Mouse (Mus musculus) gastrocnemius, adult 2 months (tissue): ENCODE data around the gene Zdhhc22. TPM values are rescaled to one million over a fixed set of nuclear protein-coding genes. Genes with fewer than 3 reads are reported as not detected.

Experiments
- DNase-seq: peaks from one replicate; pipeline ENCODE4 v3.0.0; 2022
- H3K27ac ChIP-seq: fragments of 200-600 bp; 2 replicates; pipeline ENCODE4 v1.8.1; 2022; ENCODE audit warnings: mild to moderate bottlenecking
- H3K4me3 ChIP-seq: fragments of 200-600 bp; 2 replicates; pipeline ENCODE4 v1.8.1; 2022; ENCODE audit warnings: mild to moderate bottlenecking, moderate library complexity
- CTCF ChIP-seq: fragments of 200-600 bp; IDR thresholded peaks from 2 replicates; pipeline ENCODE4 v1.8.1; 2022; ENCODE audit warnings: antibody characterized with exemption, mild to moderate bottlenecking, moderate library complexity
- intact Hi-C: fragments of 180-260 bp; cut with DNase I; formaldehyde crosslinking; loops from one replicate; pipeline ENCODE4 v1.15.1; 2025
- total RNA-seq, 2 experiments: library from RNA; stranded (reverse); gene quantifications; 2 replicates each; pipeline ENCODE4 v1.2.3; 2021

Gene Zdhhc22
- total RNA-seq, 2 experiments from 2014 or later = not detected

GRCm38 (mm10) chr12:86989378-86989777 lies 852 bp downstream of the Zdhhc22 start:
- H3K4me3 ChIP-seq = no peak overlapping the region

GRCm38 (mm10) chr12:86988227-86988626 lies 2.0 kb downstream of the Zdhhc22 start:
- DNase-seq = no peak
- no peak for TF ChIP-seq CTCF
- Histone ChIP-seq H3K27ac (no peak overlapping the region), H3K4me3 (no peak overlapping the region)
- intact Hi-C loops = no loop called here

More at GRCm38 (mm10) chr12:86989378-86989777, 852 bp downstream of the Zdhhc22 start:
- peak; percentile 9 for DNase-seq
- no peak overlapping the region for H3K27ac ChIP-seq
- intact Hi-C loops = no loop called here
- no peak for TF ChIP-seq CTCF

- no peak for DNase-seq
- intact Hi-C loops = no loop called here
- Histone ChIP-seq H3K4me3 (no peak overlapping the region), H3K27ac (no peak overlapping the region)
- no peak for TF ChIP-seq CTCF
Observed at GRCm38 (mm10) chr12:86986562-86986961, 3.7 kb downstream of the Zdhhc22 start.

DNA sequence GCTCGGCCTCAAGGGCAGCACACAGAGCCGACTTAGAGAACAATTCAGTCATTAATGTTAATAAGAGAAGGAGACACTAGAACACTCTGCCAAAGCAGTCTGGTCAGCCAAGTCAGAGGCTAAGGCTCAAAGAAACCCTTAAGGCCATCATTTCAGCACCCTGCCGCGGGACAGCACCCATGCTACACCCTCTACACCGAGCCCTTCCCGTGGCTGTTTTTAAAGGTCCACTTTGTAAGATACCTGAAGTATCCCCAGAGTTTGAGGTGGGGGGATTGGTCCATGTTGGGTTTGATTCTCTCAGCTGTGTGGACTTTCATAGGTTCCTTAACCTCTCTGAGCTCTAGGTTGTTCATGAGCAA lies 6.1 kb downstream of the Zdhhc22 start:
- peak; percentile 39 for DNase-seq
- intact Hi-C loops = no loop called here
- no peak overlapping the region for H3K4me3 ChIP-seq
- no peak overlapping the region for H3K27ac ChIP-seq
- TF ChIP-seq CTCF = no peak

GRCm38 (mm10) chr12:86983470-86984193 lies 6.6 kb downstream of the Zdhhc22 start:
- no peak for TF ChIP-seq CTCF
- DNase-seq = peak; percentile 83
- intact Hi-C loops = no loop called here

GRCm38 (mm10) chr12:86981180-86981579 lies 9.1 kb downstream of the Zdhhc22 start:
- no peak overlapping the region for H3K4me3 ChIP-seq
- intact Hi-C loops = loop anchor here (2.0 kb wide), 1 partner anchor 72 kb away; no protein-coding TSS in a partner anchor
- no peak overlapping the region for H3K27ac ChIP-seq
- peak; percentile 57 for TF ChIP-seq CTCF
- DNase-seq = no peak

More at GRCm38 (mm10) chr12:86983470-86984193, 6.6 kb downstream of the Zdhhc22 start:
- Histone ChIP-seq H3K4me3 (peak overlapping the region; percentile 33; the same call in 1 of the 2 replicates), H3K27ac (no peak overlapping the region)

- no peak for TF ChIP-seq CTCF
- Histone ChIP-seq H3K4me3 (no peak overlapping the region), H3K27ac (no peak overlapping the region)
- intact Hi-C loops = no loop called here
- DNase-seq = peak; percentile 49
Observed at GRCm38 (mm10) chr12:86977833-86978232, 12.4 kb downstream of the Zdhhc22 start.

- H3K4me3 ChIP-seq = no peak overlapping the region
- TF ChIP-seq CTCF = peak; percentile 51
- peak; percentile 10 for DNase-seq
- intact Hi-C loops = no loop called here
- H3K27ac ChIP-seq = no peak overlapping the region
Observed at GRCm38 (mm10) chr12:86976511-86977168, 13.6 kb downstream of the Zdhhc22 start.

DNA sequence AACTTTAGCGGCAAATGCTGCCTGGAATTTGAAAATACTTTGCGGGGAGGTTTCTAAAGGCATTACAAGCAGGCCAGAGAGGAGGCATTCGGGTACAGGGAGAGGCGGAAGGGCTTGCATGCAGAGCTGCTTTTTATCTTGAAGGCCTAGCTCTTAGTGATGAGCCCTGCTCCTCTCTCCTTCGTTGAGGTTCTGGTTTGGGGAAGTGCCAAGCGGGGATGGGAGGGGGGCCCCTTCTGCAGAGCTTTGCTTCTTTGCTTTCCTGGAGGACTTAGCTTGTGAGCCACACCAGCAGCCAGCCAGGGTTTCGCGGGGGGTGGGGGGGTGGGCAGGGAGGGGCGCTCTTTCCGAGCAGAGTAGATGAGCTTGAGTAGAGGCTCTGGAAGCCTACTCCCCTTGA lies 14.5 kb downstream of the Zdhhc22 start:
- H3K4me3 ChIP-seq = no peak overlapping the region
- DNase-seq = no peak
- TF ChIP-seq CTCF = no peak
- intact Hi-C loops = loop anchor here (2.0 kb wide), 1 partner anchor 207 kb away; no protein-coding TSS in a partner anchor
- no peak overlapping the region for H3K27ac ChIP-seq

- TF ChIP-seq CTCF = no peak; the same call in none of the 2 replicates
- intact Hi-C loops = loop anchor here (2.0 kb wide), 1 partner anchor 206 kb away; no protein-coding TSS in a partner anchor
- H3K4me3 ChIP-seq = peak overlapping the region; percentile 71
- DNase-seq = peak; percentile 86
- peak overlapping the region; percentile 67 for H3K27ac ChIP-seq
Observed at GRCm38 (mm10) chr12:86974387-86975288, 15.6 kb downstream of the Zdhhc22 start.

- no peak overlapping the region for H3K4me3 ChIP-seq
- DNase-seq = no peak
- no peak for TF ChIP-seq CTCF
- intact Hi-C loops = loop anchor here (2.0 kb wide), 1 partner anchor 205 kb away; no protein-coding TSS in a partner anchor
- H3K27ac ChIP-seq = no peak overlapping the region
Observed at GRCm38 (mm10) chr12:86973706-86974105, 16.5 kb downstream of the Zdhhc22 start.

DNA sequence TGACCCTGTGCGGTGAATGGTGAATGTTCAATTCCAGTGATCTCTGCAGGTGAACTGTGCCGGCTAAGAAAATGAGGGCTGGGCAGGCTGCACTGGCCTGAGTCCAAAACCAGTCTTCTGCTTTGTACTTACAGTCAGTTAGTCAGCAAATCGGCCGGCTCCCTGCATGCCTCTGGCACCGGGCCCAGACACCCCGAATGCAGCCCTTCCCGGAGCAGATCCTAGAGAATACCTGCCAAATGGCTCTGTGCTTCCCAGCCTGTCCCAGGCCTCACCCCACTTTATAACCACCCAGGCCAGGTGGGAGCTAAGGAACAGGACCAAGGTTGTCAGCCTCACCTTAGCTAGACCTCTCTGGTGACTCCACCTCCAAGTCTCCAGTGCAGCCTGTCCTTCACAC lies 17.0 kb downstream of the Zdhhc22 start:
- peak; percentile 48 for DNase-seq
- peak overlapping the region; percentile 40; the same call in 1 of the 2 replicates for H3K27ac ChIP-seq

More for the DNA sequence above, 17.0 kb downstream of the Zdhhc22 start:
- H3K4me3 ChIP-seq = no peak overlapping the region
- intact Hi-C loops = no loop called here
- TF ChIP-seq CTCF = no peak
